Mouse (Mus musculus): ENCODE data around the gene Slc17a5.
A peak's percentile ranks its signal among the peaks of the same experiment; 100 is the strongest.
"Not testable (repeated sequence)": the region's sequence is repeated elsewhere in the genome, so short reads cannot be mapped to it uniquely, and the experiment has no call there.

Gene Slc17a5

DNA sequence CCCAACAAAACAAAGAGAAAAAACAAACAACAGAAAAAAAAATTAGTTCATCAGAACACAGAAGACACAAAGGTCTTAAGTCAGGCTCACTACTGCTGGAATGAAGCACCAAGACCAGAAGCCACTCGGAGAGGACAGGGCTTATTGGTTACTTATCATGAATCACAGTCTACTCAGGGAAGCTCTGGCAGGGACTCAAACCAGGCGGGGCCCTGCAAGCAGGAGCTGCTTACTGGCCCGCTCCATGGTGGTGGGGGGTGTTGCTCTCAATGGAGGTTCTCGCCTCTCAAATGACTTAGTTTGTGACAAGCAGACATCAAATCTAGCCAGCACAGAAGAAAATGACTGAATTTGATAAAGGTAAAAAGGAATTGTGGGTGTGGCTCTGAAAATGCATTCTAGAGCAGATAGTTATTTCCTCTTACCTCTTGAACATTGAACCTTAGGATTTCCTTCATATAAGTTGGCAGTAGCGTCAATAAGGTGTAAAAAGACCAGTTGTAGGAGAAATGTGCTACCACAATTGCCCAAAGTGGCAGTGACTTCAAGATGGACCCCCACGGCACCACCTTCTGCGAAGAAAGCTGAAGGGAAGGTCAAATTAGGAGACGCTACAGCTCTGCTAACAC lies 29.1 kb downstream of the Slc17a5 start:
- DNase-seq: peak in 1 of 2 experiments; percentile 24

DNA sequence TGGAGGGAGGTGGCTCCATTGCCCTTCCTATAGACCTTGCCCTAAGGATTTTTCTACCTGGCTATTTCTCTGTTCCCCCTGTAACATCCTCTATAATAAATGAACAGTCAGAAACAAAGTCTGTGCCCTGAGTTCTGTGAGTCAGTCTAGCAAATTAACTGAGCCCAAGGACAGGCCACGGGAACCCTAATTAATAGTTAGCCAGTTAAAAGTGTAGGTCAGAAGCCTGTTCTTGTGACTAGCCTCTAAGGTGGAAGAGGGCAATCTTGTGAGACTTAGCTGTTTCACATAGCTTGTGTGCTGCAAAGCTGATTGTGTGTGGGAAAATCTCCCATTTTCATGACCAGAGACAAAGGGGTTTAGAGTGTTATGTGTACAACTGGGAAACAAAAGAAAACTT lies 30.8 kb downstream of the Slc17a5 start:
- no peak for DNase-seq

DNA sequence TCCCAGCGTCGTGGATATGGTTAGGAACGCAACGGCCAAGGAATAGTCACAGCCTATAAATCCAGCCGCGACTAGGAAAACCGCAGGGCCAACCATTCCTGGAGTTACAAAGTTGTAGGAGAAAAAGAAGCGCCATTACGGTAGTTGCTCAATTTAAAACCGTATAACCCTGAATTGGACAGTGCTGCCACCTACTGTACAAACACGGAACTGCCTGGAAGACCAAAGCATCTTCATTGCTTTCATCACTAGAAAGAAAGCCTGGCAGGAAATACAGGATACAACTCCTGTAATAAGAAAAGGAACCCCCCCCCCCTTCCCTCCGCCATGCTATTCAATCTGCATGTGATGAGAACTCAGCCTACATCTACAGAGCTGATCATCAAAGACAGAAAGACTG lies 34.9 kb downstream of the Slc17a5 start:
- peak; percentile 88 to 93 for DNase-seq

DNA sequence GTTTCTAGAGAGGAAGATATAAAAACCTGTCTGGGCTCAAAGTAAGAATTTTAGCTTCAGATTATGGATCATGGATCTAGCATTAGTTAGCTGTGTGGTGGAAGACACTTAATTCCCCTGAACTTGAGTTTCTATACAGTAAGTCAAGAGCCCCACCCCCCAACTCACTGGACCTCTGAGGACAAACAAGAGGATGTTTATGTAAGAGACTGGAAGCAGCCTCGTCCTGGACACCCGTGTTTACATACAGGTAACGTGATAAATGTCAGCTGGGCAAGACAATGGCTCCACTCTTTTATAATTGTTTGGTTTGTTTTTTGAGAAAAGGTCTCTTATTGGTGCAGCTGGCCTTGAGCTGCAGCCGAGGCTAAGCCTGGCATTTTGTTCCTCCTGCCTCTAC lies 36.1 kb downstream of the Slc17a5 start:
- no peak for DNase-seq

DNA sequence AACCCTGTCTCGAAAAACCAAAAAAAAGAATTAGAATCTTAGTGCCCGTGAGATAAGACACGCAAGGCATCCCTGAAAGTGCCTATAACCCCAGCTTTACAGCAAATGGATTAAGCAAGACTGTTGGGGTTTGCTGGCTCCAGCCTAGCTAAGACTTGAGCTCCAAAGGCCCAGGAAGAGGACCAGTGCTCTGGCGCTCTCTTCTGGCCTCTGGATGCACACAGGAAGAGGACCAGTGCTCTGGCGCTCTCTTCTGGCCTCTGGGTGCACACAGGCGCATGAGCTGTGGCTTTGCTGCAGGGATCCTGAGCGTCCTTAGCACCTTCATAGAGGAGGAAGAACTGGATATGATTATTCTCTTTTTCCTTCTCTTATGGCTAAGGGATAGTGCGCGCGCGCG lies 40.1 kb downstream of the Slc17a5 start:
- no peak for DNase-seq

DNA sequence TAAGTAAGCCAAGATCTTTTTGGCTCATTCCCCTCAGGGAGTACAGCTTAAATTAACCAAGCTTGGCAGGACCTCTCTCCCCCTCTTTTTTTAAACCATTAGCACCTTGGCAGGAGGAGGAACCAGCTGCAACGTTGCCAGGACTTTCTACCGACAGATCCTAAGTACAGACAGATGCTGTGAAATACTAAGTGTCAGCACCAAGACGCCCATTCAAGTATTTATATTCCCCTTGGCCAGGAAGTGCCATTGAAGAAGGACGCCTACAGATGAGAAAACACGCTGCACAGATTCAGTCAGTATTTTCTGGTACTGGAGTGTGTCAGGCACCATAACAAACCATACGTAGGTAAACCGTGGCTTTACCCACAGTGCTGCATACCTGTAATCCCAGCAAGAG lies 40.9 kb downstream of the Slc17a5 start:
- no peak for DNase-seq

DNA sequence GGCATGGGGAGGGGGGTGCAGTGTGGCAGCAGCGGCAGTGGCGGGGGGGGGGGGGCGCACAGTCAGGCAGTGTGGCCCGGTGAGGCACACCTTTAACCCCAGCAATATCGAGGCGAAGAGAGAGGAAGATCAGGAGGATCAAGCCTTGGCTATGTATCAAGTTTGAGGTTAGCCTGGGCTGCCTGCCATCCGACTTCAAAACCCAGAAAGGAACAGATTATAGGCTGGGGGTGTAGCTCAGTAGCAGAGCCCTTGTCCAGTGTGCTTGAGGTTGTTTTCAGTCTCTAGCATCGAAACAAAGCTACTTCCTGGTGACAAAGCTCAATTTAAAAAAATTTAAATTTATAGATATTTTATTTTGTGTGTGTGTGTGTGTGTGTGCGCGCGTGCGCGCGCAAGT lies 46.1 kb downstream of the Slc17a5 start:
- DNase-seq: no peak

DNA sequence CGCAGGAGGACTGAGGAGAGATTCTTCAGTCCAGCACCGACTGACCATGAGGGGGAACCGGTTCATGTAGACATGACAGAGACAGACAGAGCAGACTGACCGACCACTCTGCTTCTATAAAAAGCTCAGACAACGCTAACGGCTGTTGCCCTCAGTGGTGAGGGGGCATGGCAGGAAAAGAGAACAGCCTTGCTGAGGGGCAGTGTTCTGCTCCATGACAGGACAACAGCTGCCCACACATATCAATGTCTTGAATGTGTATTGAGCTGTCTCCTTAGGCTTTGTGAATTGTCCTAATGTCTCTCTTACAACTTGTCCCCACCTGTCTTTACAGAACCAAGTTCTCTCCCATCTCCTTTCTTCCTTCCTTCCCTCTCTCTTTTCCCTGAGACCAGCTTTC lies 49.4 kb downstream of the Slc17a5 start:
- DNase-seq: peak in 1 of 2 experiments; percentile 33

DNA sequence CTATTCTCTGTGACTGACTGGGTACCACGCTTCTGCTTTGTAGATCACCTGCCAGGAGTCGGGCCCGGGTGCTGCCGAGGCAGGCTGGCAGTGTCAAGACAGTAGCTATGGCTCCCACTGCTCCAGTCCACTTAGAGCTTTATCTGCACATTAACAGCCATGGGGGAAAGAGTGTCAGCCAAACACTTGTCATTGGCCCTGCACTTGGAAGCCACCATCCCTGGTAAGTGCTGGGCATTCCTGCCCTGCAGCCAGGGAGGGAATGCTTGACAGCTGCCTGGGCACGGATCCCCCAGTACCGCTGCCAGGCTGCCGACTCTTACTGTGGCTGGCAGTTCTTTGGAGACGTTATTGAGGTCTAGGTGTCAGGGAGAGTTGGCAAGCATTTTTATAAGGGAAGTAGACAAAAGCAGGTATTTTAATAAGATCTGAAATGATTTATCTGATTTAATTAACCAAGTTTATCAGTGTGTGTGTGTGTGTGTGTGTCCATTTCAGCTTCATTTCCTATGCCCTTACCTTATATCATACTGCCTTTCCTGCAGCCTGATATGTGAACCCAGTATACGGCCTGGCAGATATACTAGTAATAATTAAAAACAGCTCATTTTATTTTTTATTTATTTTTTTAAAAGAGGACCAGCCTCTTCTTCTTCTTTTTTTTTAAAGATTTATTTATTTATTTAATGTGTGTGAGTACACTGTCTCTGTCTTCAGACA lies 50.5 kb downstream of the Slc17a5 start:
- peak; percentile 89 to 91 for DNase-seq

DNA sequence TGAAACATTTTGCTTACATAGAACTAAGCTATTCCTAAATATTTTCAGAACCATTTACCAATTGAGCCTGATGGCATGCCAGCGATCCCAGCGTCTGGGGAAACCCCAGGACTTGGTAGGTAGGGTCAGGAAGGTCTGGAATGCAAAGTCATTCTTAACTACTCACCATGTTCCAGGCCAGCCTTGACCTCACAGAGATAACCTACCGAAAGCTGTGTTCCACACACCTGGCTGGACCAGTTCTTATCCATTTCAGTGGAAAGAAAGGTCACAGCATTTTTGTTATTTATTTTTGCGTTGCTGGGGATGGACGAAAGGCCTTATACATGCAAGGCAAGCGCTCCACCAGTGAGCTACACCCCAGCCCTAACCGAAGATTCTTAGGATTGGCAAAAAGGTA lies 53.2 kb downstream of the Slc17a5 start:
- no peak for DNase-seq

DNA sequence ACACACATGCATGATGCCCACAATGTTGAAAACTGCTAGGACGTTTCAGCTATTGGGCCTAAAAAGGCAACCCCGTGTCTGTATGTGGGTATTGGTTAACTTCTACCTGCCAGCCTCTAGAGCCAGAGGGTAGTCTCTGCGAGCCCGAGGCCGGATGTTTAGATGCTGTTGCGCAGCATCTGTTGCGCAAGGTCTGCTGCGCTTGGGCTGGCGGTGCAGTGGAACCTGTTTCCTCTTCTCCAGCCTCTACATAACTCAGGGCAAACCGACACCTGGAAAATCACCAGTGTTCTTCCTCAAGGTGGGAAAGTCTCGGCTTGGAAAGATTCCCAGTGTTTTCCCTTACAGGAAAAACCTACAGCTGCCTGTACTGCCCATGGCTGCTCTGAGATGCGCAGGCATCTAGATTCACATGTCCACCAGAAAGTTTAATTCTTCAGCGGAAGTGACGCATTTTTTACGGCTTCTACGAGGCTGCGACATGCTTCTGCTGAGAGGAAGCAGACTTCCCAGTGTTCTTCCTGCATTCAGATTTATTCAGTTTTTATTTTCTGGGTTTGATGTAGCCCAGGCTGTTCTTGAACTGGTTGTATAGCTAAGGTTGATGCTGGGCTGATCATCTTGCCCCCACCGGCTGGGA lies 54.4 kb downstream of the Slc17a5 start:
- no peak for DNase-seq

DNA sequence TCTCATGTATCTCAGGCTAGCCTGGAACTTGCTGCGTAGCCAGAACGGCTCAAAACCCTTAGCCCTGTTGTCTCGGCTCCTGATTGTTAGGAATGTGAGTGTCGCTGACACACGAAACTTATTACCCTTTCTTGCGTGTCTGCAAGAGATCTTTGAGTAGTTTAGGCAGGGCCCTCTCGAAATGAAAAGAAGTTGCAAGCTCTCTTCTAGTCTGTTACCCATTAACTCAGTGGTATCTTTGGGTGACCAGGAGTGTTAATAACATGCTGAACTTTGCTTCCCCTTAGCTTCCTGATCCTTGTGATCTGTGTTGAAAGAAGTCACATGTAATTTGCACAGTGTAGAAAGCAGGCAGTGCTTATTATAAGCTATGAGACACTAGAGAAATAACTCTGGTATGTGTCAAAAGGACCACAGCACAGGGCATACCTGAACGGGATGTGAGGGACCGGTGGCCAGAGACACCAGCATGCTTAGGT lies 55.5 kb downstream of the Slc17a5 start:
- no peak for DNase-seq

DNA sequence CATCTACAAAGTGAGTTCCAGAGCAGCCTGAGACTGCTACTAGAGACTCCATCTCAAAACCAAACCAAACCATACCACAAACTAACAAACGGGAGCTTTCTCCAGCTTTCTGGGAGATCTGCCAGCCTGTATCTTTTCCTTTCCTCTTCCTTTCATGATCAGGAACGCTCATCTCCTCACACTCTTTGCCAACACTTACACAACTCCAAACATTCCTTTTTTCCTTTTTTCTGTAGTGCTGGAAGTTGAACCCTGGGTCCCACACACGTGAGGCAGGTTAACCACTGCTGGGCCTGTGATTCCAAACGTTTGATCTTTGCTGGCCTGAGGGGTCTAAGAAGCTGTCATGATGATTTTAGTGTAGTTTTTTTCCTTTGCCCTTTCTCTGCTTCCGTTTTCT lies 56.0 kb downstream of the Slc17a5 start:
- no peak for DNase-seq

DNA sequence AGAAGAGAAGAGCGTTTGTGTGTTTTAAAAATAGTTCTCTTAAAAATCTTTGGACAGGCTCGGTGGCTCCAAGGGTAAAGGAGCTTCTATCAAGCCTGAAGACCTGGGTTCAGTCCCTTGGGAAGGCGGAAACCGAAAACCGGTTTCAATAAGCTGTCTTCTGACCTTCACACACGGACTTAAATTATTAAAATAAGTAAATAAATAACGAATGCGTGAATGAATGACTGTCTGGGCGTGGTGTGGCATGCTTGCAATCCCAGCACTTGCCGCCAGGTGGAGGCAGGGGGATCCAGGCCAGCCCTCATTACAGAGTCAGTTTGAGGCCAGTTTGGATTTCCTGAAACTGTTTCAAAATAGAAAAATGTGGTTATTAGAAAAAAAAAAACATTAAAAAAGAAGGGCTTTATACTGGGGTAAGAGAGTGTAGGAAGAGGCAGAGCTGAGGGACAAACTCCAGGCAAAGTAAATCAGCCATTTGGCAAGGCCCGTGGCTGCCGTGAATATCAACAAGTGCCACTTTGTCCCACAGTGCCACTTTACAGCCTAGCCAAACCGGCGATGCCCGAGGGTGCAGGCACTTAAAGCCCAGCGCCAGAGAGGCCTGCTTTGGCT lies 60.0 kb downstream of the Slc17a5 start:
- peak; percentile 88 to 92 for DNase-seq

DNA sequence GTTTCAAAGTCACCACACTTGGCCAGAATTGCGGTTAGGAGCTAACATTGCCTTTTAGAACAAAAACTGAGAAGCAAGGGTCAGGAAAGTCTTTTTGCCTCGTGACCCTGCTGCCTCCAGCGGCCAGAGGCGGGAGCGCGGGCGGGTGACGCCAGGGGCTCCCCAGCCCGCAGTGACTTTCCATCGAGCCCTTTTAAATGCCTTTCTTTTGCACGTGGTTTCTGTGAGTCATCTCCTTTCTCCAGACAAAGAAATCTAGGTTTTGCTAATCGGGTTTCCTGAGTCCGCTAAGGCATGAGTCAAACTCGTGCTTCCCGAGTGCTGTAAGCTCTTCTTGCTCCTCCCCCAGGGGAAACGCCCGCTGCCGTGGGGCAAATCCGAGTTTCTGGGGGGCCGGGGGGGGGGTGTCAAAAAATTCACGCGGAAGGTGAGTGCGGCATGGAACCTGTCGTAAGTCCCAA lies 60.5 kb downstream of the Slc17a5 start:
- peak; percentile 81 to 86 for DNase-seq

DNA sequence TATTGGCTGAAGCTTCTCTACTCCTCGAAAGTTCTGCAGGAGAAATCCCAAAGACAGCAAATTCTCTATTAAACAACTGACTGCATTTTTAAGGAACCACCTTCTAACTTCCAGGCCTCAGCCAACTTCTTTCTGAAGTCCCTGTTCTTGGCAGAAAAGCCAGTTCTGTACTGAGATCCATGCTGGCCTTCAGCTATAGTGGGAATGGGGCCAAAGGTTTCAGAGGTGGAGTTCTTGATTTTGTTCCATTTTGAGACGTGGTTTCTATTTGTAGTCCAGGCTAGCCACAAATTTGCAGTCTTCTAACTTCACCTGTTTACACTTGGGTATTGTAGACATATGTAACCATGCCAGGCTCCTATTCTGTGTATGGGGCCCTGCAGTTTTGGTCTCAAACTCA lies 61.6 kb downstream of the Slc17a5 start:
- DNase-seq: no peak

DNA sequence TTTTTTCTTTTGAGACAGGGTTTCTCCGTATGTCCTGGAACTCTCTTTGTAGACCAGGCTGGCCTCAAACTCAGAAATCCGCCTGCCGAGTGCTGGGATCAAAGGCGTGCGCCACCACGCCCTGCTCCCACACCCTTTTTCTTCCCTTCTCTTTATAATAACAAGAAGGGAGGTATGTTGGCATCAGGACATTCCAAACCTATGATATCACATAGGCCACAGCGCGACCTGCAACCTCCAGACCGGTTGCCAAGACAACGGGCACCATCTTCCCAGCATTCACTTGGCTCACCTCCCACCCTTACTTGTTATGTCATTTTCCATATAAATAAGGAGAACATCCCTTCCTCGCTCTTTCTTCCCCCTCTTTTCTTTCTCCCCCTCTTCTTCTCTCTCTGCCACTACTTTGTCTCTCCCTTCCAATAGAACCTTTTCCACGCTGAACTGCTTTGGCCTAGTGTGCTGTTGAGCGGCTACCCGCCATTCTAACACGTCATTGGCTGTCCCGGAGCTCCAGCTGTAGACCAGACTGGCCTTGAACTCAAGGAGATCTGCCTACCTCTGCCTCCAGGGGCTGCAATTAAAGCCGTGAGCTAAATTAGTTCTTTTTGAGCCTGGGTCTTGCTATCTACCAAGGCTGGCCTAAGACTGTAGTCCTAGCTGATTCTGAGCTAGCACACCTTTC lies 62.2 kb downstream of the Slc17a5 start:
- DNase-seq: no peak

DNA sequence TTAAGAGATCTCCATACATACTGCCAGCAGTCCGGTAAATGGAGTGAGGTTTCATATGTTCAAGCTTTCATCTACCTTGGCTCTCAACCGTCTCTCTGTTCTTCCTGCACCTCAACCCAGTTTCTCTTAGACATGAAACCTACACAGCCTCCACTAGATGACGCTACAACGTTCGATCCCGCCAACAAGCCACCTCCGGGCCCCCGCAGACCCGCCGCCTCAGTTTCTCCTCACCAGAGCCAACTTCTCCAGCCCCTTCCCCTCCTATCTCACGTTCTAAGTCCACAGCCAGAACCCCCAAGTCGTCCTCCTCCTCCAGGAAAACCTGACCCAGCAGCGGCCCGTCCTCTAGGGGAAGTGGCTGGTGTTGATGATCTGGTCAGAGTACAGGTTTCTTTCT lies 66.2 kb downstream of the Slc17a5 start:
- DNase-seq: peak; percentile 35 to 50

DNA sequence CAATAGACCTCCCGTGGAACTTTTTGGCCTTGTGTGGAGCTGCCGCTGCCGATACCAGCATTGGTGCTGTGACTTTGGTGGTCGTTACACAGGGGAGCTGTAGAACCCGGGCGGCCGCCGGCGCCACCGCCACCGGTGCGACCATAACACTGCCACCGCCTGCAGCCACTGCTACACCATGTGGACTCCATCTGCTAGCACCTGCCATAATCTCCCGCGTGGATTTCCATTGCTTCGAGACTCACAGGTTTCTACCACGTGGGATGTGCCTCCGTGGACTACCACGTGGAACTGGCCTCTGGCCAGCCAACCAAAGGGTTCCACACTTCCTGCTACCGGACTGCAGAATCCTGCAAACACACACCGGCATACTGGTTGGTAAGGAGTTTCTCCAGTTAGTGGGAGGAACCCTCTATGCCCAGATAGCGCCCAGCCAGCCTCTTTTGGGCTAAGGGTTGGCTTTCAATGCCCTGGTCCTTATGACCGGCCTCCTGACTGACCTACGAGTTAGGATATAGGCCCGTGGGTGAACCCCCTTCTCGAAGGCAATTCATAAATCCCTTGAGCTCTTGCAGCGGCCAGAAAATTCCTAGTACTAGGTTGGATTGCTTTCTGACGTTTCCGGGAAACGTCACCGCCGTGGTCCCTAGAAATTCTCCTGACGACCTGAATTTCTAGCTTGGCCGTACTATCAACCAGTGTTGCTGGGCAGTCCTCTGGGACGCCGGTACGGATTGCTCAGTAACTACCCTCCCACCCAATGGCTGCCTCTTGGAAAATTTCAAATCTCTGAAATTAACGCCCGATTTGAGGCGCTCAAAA lies 66.8 kb downstream of the Slc17a5 start:
- DNase-seq: peak; percentile 78 to 91

DNA sequence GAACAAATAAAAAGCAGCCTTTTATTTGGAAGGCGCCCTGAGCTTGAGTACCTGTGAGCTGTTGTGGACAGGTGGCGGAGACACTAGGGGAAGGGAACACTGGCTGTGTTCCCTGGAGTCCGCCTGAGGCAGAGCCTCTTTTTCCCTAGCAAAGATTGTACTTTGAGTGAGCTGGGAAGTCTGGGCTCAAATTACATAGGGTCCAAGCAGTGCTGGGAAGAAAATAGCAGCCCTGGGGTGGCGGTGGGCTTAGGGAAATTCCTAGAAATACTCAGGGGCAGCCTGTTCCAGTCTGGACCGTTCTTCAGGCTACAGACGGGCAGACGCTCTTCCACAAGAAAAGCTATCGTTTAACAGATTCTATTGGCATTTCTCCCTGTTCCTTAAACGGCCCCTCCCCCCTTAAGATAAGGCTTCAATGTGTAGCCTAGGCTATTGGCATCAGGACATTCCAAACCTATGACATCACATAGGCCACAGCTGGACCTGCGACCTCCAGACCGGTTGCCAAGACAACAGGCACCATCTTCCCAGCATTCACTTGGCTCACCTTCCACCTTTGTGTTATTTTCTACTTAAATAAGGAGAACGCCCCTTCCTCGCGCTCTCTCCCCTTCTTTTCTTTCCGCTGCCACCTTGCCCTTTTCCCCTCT lies 67.6 kb downstream of the Slc17a5 start:
- peak; percentile 56 to 67 for DNase-seq

DNA sequence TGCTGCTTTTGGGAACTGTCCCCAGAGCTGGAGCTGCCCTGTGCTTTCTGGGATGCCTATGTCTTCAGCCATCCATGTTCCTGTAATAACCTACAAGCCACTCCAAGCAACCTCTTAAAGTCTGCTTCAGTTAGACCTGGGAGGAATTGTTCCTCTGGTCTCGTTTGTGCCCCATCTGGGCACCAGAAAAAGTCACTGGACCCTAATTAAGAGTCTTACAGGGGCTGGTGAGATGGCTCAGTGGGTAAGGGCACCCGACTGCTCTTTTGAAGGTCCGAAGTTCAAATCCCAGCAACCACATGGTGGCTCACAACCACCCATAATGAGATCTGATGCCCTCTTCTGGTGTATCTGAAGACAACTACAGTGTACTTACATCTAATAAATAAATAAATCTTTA lies 70.6 kb downstream of the Slc17a5 start:
- not testable (repeated sequence) for DNase-seq
